Mouse (Mus musculus): ENCODE measurements around the gene Dazap1. TPM values are rescaled to one million over a fixed set of nuclear protein-coding genes. Genes with fewer than 3 reads are reported as not detected.
"Not testable (repeated sequence)": the region's sequence is repeated elsewhere in the genome, so short reads cannot be mapped to it uniquely, and the experiment has no call there.

The Dazap1 gene
- polyA plus RNA-seq, 1 experiment from 2014 or later, result 21.8 TPM

DNA sequence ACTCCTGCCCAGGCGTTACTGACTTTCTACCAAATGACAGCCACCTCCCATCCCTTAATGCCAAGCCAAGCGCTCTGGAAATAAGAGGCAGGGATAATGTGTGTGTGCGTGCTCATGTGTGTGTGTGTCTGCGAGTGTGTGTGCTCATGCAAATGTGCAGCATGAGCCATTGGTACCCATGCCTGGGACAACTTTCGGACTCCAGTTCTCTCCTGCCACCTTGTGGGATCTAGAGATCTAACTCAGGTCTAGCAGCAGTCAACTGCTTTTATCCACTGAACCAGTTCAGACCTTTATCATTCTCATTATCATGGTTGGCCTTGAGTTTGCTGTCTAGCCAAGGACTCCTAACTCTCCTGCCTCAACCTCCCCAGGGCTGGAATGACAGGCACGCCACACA, 13.4 kb upstream of the Dazap1 start:
- no peaks in the 10 kb centered on the region for H3K9me3 ChIP-seq (ENCODE audit: low read length)
- TF ChIP-seq EP300 (IDR thresholded peaks at IDR 0.05; ENCODE audit: low read depth), result no peak
- peak; percentile 58 for TF ChIP-seq CTCF (IDR thresholded peaks at IDR 0.05; ENCODE audit: low read depth)
- H3K27ac ChIP-seq (ENCODE audit: low read depth), result no peak overlapping the region
- no peak for DNase-seq
- H3K4me3 ChIP-seq (ENCODE audit: low read depth, low read length), result no peak overlapping the region
- no peak for ATAC-seq
- H3K9ac ChIP-seq (replicated peaks), result no peak overlapping the region
- H3K4me1 ChIP-seq (ENCODE audit: insufficient read depth), result peaks cover 17% of the 10 kb centered on the region
- no peaks in the 10 kb centered on the region for H3K27me3 ChIP-seq (ENCODE audit: insufficient read depth, low read length)
- H3K36me3 ChIP-seq (replicated peaks; ENCODE audit: insufficient read depth, low read length), result peaks cover 15% of the 10 kb centered on the region
- WGBS (ENCODE audit: insufficient replicate concordance), result 62% methylated on average over 6 of the region's 6 CpGs
- peak overlapping the region; percentile 87; the same call in 1 of the 2 replicates for H3K4me2 ChIP-seq (ENCODE audit: low read depth, low read length)

GRCm38 (mm10) chr10:80248437-80248836, 12.8 kb upstream of the Dazap1 start:
- H3K27ac ChIP-seq (ENCODE audit: low read depth); H3K9ac ChIP-seq (replicated peaks); ATAC-seq; DNase-seq; H3K27me3 ChIP-seq (ENCODE audit: insufficient read depth, low read length); H3K9me3 ChIP-seq (ENCODE audit: low read length): not testable (repeated sequence)
- peaks cover 13% of the 10 kb centered on the region for H3K36me3 ChIP-seq (replicated peaks; ENCODE audit: insufficient read depth, low read length)
- H3K4me2 ChIP-seq (ENCODE audit: low read depth, low read length), result peak overlapping the region; percentile 87
- H3K4me1 ChIP-seq (ENCODE audit: insufficient read depth), result peaks cover 17% of the 10 kb centered on the region
- WGBS (ENCODE audit: insufficient replicate concordance), result 30% methylated on average over 3 of the region's 3 CpGs
- H3K4me3 ChIP-seq (ENCODE audit: low read depth, low read length), result peak overlapping the region; percentile 86

GRCm38 (mm10) chr10:80248971-80249640, 12.2 kb upstream of the Dazap1 start, which contains the start of gene Ndufs7:
Ndufs7 (plus strand) TSS chr10:80249121.
- peak within 1 kb of the TSS; percentile 87 for H3K4me2 ChIP-seq (ENCODE audit: low read depth, low read length)
- ATAC-seq (peak; percentile 92), DNase-seq (peak; percentile 93)
- H3K36me3 ChIP-seq (replicated peaks; ENCODE audit: insufficient read depth, low read length), result peaks cover 13% of the 10 kb centered on the region
- peak within 1 kb of the TSS; percentile 88 for H3K27ac ChIP-seq (ENCODE audit: low read depth)
- WGBS (ENCODE audit: insufficient replicate concordance), result under 1% methylated on average over 53 of the region's 53 CpGs
- no peaks in the 10 kb centered on the region for H3K9me3 ChIP-seq (ENCODE audit: low read length)
- H3K9ac ChIP-seq (replicated peaks), result peak within 1 kb of the TSS; percentile 92
- peaks cover 17% of the 10 kb centered on the region for H3K4me1 ChIP-seq (ENCODE audit: insufficient read depth)
- H3K4me3 ChIP-seq (ENCODE audit: low read depth, low read length), result peak within 1 kb of the TSS; percentile 86
- no peaks in the 10 kb centered on the region for H3K27me3 ChIP-seq (ENCODE audit: insufficient read depth, low read length)
- TF ChIP-seq CTCF (IDR thresholded peaks at IDR 0.05; ENCODE audit: low read depth) (no peak), EP300 (IDR thresholded peaks at IDR 0.05; ENCODE audit: low read depth) (peak; percentile 81)

DNA sequence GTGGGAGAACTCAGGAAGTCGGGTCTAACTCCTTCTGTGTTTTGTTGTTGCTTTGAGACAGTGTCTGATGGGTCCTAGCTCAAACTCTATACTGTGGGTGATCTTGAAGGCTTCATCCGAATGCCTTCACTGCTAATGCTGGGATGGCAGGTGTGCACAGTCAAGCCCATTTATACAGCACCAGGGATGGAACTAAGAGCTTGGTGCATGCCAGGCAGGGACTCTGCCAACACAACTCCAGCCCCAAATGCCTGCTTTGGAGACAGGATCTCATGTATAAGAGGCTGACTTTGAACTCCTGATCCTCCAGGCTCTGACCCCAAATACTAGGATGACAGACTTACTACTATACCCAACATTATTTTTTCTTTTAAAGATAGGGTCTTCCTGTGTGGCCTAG, 11.2 kb upstream of the Dazap1 start:
- WGBS (ENCODE audit: insufficient replicate concordance), result 20% methylated on average over 2 of the region's 2 CpGs
- peaks cover 17% of the 10 kb centered on the region for H3K4me1 ChIP-seq (ENCODE audit: insufficient read depth)

GRCm38 (mm10) chr10:80250573-80250972, 10.7 kb upstream of the Dazap1 start:
- 80% methylated on average over 4 of the region's 4 CpGs for WGBS (ENCODE audit: insufficient replicate concordance)
- no peak overlapping the region for H3K27ac ChIP-seq (ENCODE audit: low read depth)
- peaks cover 12% of the 10 kb centered on the region for H3K4me1 ChIP-seq (ENCODE audit: insufficient read depth)
- DNase-seq (no peak), ATAC-seq (no peak)
- peaks cover 23% of the 10 kb centered on the region for H3K36me3 ChIP-seq (replicated peaks; ENCODE audit: insufficient read depth, low read length)
- peak overlapping the region; percentile 87 for H3K4me2 ChIP-seq (ENCODE audit: low read depth, low read length)
- peak overlapping the region; percentile 86 for H3K4me3 ChIP-seq (ENCODE audit: low read depth, low read length)
- H3K27me3 ChIP-seq (ENCODE audit: insufficient read depth, low read length), result no peaks in the 10 kb centered on the region
- TF ChIP-seq CTCF (IDR thresholded peaks at IDR 0.05; ENCODE audit: low read depth) (no peak), EP300 (IDR thresholded peaks at IDR 0.05; ENCODE audit: low read depth) (no peak)
- H3K9me3 ChIP-seq (ENCODE audit: low read length), result no peaks in the 10 kb centered on the region
- H3K9ac ChIP-seq (replicated peaks), result peak overlapping the region; percentile 92; the same call in 1 of the 2 replicates

More for the DNA sequence above, 11.2 kb upstream of the Dazap1 start:
- peak overlapping the region; percentile 92 for H3K9ac ChIP-seq (replicated peaks)
- TF ChIP-seq CTCF (IDR thresholded peaks at IDR 0.05; ENCODE audit: low read depth) (no peak), EP300 (IDR thresholded peaks at IDR 0.05; ENCODE audit: low read depth) (no peak)
- peak overlapping the region; percentile 87 for H3K4me2 ChIP-seq (ENCODE audit: low read depth, low read length)
- H3K36me3 ChIP-seq (replicated peaks; ENCODE audit: insufficient read depth, low read length), result peaks cover 18% of the 10 kb centered on the region
- no peaks in the 10 kb centered on the region for H3K9me3 ChIP-seq (ENCODE audit: low read length)
- no peak for DNase-seq
- peak overlapping the region; percentile 86 for H3K4me3 ChIP-seq (ENCODE audit: low read depth, low read length)
- H3K27ac ChIP-seq (ENCODE audit: low read depth), result peak overlapping the region; percentile 88
- H3K27me3 ChIP-seq (ENCODE audit: insufficient read depth, low read length), result no peaks in the 10 kb centered on the region
- ATAC-seq, result no peak

DNA sequence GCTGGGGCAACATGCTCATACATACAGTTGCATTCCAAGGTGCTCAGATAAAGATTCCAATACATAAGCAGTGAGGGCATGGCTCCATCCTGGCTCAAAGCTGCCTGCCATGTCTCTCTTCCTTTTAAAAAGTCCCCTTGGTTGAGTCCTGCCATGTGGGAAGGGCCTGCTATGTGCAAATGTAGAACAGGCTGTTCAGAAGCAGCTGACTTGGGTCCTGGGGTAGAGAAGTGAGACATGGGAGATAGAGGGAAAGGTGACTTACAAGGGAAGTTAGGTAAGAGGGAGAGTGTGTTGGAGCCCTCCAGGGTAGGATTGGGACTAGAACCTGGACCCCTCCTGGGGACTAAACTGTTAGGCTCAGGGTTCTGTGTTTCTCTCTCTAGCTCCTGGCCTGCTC, 9.3 kb upstream of the Dazap1 start:
- Histone ChIP-seq H3K27me3 (ENCODE audit: insufficient read depth, low read length) (no peaks in the 10 kb centered on the region), H3K36me3 (replicated peaks; ENCODE audit: insufficient read depth, low read length) (peaks cover 33% of the 10 kb centered on the region), H3K4me2 (ENCODE audit: low read depth, low read length) (no peak overlapping the region), H3K4me3 (ENCODE audit: low read depth, low read length) (no peak overlapping the region), H3K27ac (ENCODE audit: low read depth) (no peak overlapping the region), H3K9ac (replicated peaks) (no peak overlapping the region), H3K4me1 (ENCODE audit: insufficient read depth) (peaks cover 12% of the 10 kb centered on the region), H3K9me3 (ENCODE audit: low read length) (no peaks in the 10 kb centered on the region)
- no peak for TF ChIP-seq CTCF (IDR thresholded peaks at IDR 0.05; ENCODE audit: low read depth)
- no peak for TF ChIP-seq EP300 (IDR thresholded peaks at IDR 0.05; ENCODE audit: low read depth)
- no peak for ATAC-seq
- no peak for DNase-seq
